Mouse (Mus musculus) thymus, postnatal 0 days (tissue): ENCODE data around the gene Cd44. TPM values are rescaled to one million over a fixed set of nuclear protein-coding genes. Genes with fewer than 3 reads are reported as not detected.

ENCODE experiments used
- DNase-seq: peaks from one replicate; pipeline ENCODE4 v3.0.0-alpha.2; 2015; ENCODE audit warnings: low spot score
- polyA plus RNA-seq: library from polyadenylated mRNA; unstranded; fragments of >200 nt; fragmentation: Nextera tagmentation; extraction: Ambion mirVana; gene quantifications from 2 replicates; pipeline ENCODE4 v1.2.1, GENCODE M21; 2015

The Cd44 gene
- polyA plus RNA-seq, 1 experiment from 2014 or later: 10.5 TPM

GRCm38 (mm10) chr2:102873194-102873593 is 28.3 kb downstream of the Cd44 start:
- DNase-seq: no peak

- DNase-seq: no peak
Observed at GRCm38 (mm10) chr2:102872436-102872835, 29.0 kb downstream of the Cd44 start.

- DNase-seq: peak; percentile 13
Observed at GRCm38 (mm10) chr2:102868444-102868843, 33.0 kb downstream of the Cd44 start.

- peak; percentile 91 for DNase-seq
Observed at GRCm38 (mm10) chr2:102867396-102868088, 33.9 kb downstream of the Cd44 start.

- DNase-seq: no peak
Observed at GRCm38 (mm10) chr2:102866594-102866993, 34.9 kb downstream of the Cd44 start.

GRCm38 (mm10) chr2:102865354-102865752 is 36.1 kb downstream of the Cd44 start:
- no peak for DNase-seq

GRCm38 (mm10) chr2:102864695-102865353 is 36.6 kb downstream of the Cd44 start:
- no peak for DNase-seq

- no peak for DNase-seq
Observed at GRCm38 (mm10) chr2:102864036-102864435, 37.4 kb downstream of the Cd44 start.

- DNase-seq: no peak
Observed at GRCm38 (mm10) chr2:102863583-102863982, 37.9 kb downstream of the Cd44 start.

GRCm38 (mm10) chr2:102862706-102863105 is 38.8 kb downstream of the Cd44 start:
- no peak for DNase-seq

- no peak for DNase-seq
Observed at GRCm38 (mm10) chr2:102858271-102858670, 43.2 kb downstream of the Cd44 start.

GRCm38 (mm10) chr2:102853297-102853696 is 48.2 kb downstream of the Cd44 start:
- DNase-seq: no peak

- no peak for DNase-seq
Observed at GRCm38 (mm10) chr2:102851936-102852477, 49.5 kb downstream of the Cd44 start.

GRCm38 (mm10) chr2:102850026-102850425 is 51.4 kb downstream of the Cd44 start:
- no peak for DNase-seq

GRCm38 (mm10) chr2:102848811-102849433 is 52.5 kb downstream of the Cd44 start:
- peak; percentile 81 for DNase-seq

GRCm38 (mm10) chr2:102841231-102841630 is 60.2 kb downstream of the Cd44 start:
- no peak for DNase-seq

GRCm38 (mm10) chr2:102838179-102838578 is 63.3 kb downstream of the Cd44 start:
- DNase-seq: no peak

- no peak for DNase-seq
Observed at GRCm38 (mm10) chr2:102831547-102831946, 69.9 kb downstream of the Cd44 start.

- DNase-seq: no peak
Observed at GRCm38 (mm10) chr2:102829201-102829600, 72.3 kb downstream of the Cd44 start.

- no peak for DNase-seq
Observed at GRCm38 (mm10) chr2:102828381-102828780, 73.1 kb downstream of the Cd44 start.

- no peak for DNase-seq
Observed at GRCm38 (mm10) chr2:102827841-102828240, 73.6 kb downstream of the Cd44 start.

GRCm38 (mm10) chr2:102825961-102826633 is 75.4 kb downstream of the Cd44 start:
- DNase-seq: no peak
